Mouse (Mus musculus) erythroblast, embryonic 14.5 days (primary cell): ENCODE measurements around the gene Coq2. TPM values are rescaled to one million over a fixed set of nuclear protein-coding genes. Genes with fewer than 3 reads are reported as not detected.

Experiments
- H3K27me3 ChIP-seq: 2 replicates; pipeline ENCODE4 v1.6.1; 2012; ENCODE audit warnings: inconsistent platforms; ENCODE audit not compliant: control insufficient read depth
- H3K36me3 ChIP-seq: 2 replicates; pipeline ENCODE4 v1.6.1; 2012; ENCODE audit warnings: mild to moderate bottlenecking, inconsistent platforms; ENCODE audit not compliant: control insufficient read depth
- H3K4me1 ChIP-seq: 2 replicates; pipeline ENCODE4 v1.6.1; 2012; ENCODE audit warnings: inconsistent platforms; ENCODE audit not compliant: control insufficient read depth
- H3K4me3 ChIP-seq: replicated peaks from 2 replicates; pipeline ENCODE3; 2012; ENCODE audit warnings: moderate library complexity, mild to moderate bottlenecking, inconsistent platforms
- H3K9me3 ChIP-seq: 2 replicates; pipeline ENCODE4 v1.6.1; 2012; ENCODE audit warnings: low read length, inconsistent platforms, mixed read lengths; ENCODE audit not compliant: control insufficient read depth
- GATA1 ChIP-seq: IDR thresholded peaks from 2 replicates; pipeline ENCODE4 v1.6.1; 2012; ENCODE audit warnings: low read length, inconsistent platforms, mixed read lengths
- TAL1 ChIP-seq: IDR thresholded peaks from 3 replicates; pipeline ENCODE4 v1.6.1; 2012; ENCODE audit warnings: low read length, inconsistent platforms, mixed read lengths
- polyA plus RNA-seq: library from polyadenylated mRNA; stranded (reverse); fragments of >175 nt; gene quantifications from 2 replicates; pipeline ENCODE4 v1.2.3, GENCODE M21; 2012

Coq2 gene
- polyA plus RNA-seq, 1 experiment, result 1.8 TPM

GRCm38 (mm10) chr5:100634885-100635478 is 40.0 kb downstream of the Coq2 start:
- TF ChIP-seq GATA1, result no peak
- TF ChIP-seq TAL1, result no peak
- Histone ChIP-seq H3K36me3 (peaks cover 2% of the 10 kb centered on the region; the same call in 1 of the 2 replicates), H3K9me3 (no peaks in the 10 kb centered on the region), H3K4me1 (peaks cover 65% of the 10 kb centered on the region), H3K4me3 (no peak overlapping the region), H3K27me3 (no peaks in the 10 kb centered on the region)

- peaks cover 56% of the 10 kb centered on the region for H3K4me1 ChIP-seq
- no peaks in the 10 kb centered on the region for H3K36me3 ChIP-seq
- H3K4me3 ChIP-seq, result no peak overlapping the region
- no peaks in the 10 kb centered on the region for H3K27me3 ChIP-seq
- TF ChIP-seq TAL1, result no peak
- TF ChIP-seq GATA1, result no peak
- H3K9me3 ChIP-seq, result no peaks in the 10 kb centered on the region
Measured at GRCm38 (mm10) chr5:100632540-100633129, 42.3 kb downstream of the Coq2 start.

GRCm38 (mm10) chr5:100628807-100629206 is 46.1 kb downstream of the Coq2 start:
- Histone ChIP-seq H3K4me1 (peaks cover 40% of the 10 kb centered on the region), H3K4me3 (no peak overlapping the region), H3K27me3 (no peaks in the 10 kb centered on the region), H3K36me3 (no peaks in the 10 kb centered on the region), H3K9me3 (no peaks in the 10 kb centered on the region)
- TF ChIP-seq TAL1 (no peak), GATA1 (no peak)

GRCm38 (mm10) chr5:100626526-100626925 is 48.4 kb downstream of the Coq2 start:
- peaks cover 30% of the 10 kb centered on the region for H3K4me1 ChIP-seq
- peaks cover under 1% of the 10 kb centered on the region for H3K27me3 ChIP-seq
- H3K9me3 ChIP-seq, result no peaks in the 10 kb centered on the region
- H3K36me3 ChIP-seq, result no peaks in the 10 kb centered on the region
- no peak for TF ChIP-seq GATA1
- TF ChIP-seq TAL1, result no peak
- H3K4me3 ChIP-seq, result no peak overlapping the region

- H3K36me3 ChIP-seq, result no peaks in the 10 kb centered on the region
- no peaks in the 10 kb centered on the region for H3K9me3 ChIP-seq
- TF ChIP-seq TAL1 (no peak), GATA1 (no peak)
- no peak overlapping the region for H3K4me3 ChIP-seq
- peaks cover 30% of the 10 kb centered on the region for H3K4me1 ChIP-seq
- H3K27me3 ChIP-seq, result peaks cover 3% of the 10 kb centered on the region
Measured at GRCm38 (mm10) chr5:100624743-100625360, 50.1 kb downstream of the Coq2 start.

- no peak for TF ChIP-seq TAL1
- TF ChIP-seq GATA1, result no peak
- Histone ChIP-seq H3K4me3 (no peak overlapping the region), H3K36me3 (no peaks in the 10 kb centered on the region), H3K9me3 (no peaks in the 10 kb centered on the region), H3K4me1 (peaks cover 15% of the 10 kb centered on the region), H3K27me3 (peaks cover 3% of the 10 kb centered on the region)
Measured at GRCm38 (mm10) chr5:100622509-100623163, 52.3 kb downstream of the Coq2 start.

- H3K27me3 ChIP-seq, result peaks cover 3% of the 10 kb centered on the region
- H3K36me3 ChIP-seq, result no peaks in the 10 kb centered on the region
- H3K4me3 ChIP-seq, result no peak overlapping the region
- TF ChIP-seq GATA1, result no peak
- no peak for TF ChIP-seq TAL1
- peaks cover 15% of the 10 kb centered on the region for H3K4me1 ChIP-seq
- H3K9me3 ChIP-seq, result no peaks in the 10 kb centered on the region
Measured at GRCm38 (mm10) chr5:100621876-100622508, 52.9 kb downstream of the Coq2 start.

GRCm38 (mm10) chr5:100620952-100621351 is 54.0 kb downstream of the Coq2 start:
- Histone ChIP-seq H3K4me3 (no peak overlapping the region), H3K36me3 (no peaks in the 10 kb centered on the region), H3K4me1 (peaks cover 13% of the 10 kb centered on the region), H3K27me3 (peaks cover 3% of the 10 kb centered on the region), H3K9me3 (no peaks in the 10 kb centered on the region)
- TF ChIP-seq GATA1 (no peak), TAL1 (no peak)
